Mouse (Mus musculus): ENCODE measurements around the gene Man2a1.

GRCm38 (mm10) chr17:64575240-64575639 is 25.3 kb upstream of the Man2a1 start:
- TF ChIP-seq POLR2A (IDR thresholded peaks at IDR 0.05; ENCODE audit: control insufficient read depth, low read depth, low read length), result no peak
- no peak for TF ChIP-seq CTCF (IDR thresholded peaks at IDR 0.05; ENCODE audit: control insufficient read depth, insufficient read depth, insufficient replicate concordance, low read depth, low read length)

Measured in testis, adult 2 months (tissue).